Mouse (Mus musculus) C2C12 (cell line): ENCODE measurements at regions not wholly inside any gene's neighbourhood (a gene's known extent, or its start where the extent isn't known, plus 50 kb on each side); places are given as distances from the start of the nearest gene placed in this dataset.

Experiments used
- CEBPB ChIP-seq: IDR thresholded peaks from one replicate; pipeline ENCODE4 v1.6.1; 2011; ENCODE audit warnings: low read depth, mild to moderate bottlenecking, control low read depth, moderate library complexity
- CTCF ChIP-seq: IDR thresholded peaks from one replicate; pipeline ENCODE4 v1.5.1; 2011; ENCODE audit not compliant: control insufficient read depth, insufficient read depth, insufficient read length
- FOSL1 ChIP-seq: IDR thresholded peaks from one replicate; pipeline ENCODE4 v1.8.0; 2011; ENCODE audit warnings: mild to moderate bottlenecking, low read length; ENCODE audit not compliant: poor library complexity, insufficient read depth, severe bottlenecking
- MAX ChIP-seq: IDR thresholded peaks from one replicate; pipeline ENCODE4 v1.6.1; 2011; ENCODE audit warnings: mild to moderate bottlenecking, control low read depth
- MYOD1 ChIP-seq: IDR thresholded peaks from one replicate; pipeline ENCODE4 v1.6.1; 2011; ENCODE audit warnings: low read depth; ENCODE audit not compliant: control insufficient read depth, insufficient read length
- MYOG ChIP-seq: IDR thresholded peaks from one replicate; pipeline ENCODE4 v1.6.1; 2011; ENCODE audit not compliant: control insufficient read depth, insufficient read length; ENCODE audit errors: extremely low read depth
- USF1 ChIP-seq: IDR thresholded peaks from one replicate; pipeline ENCODE4 v1.6.1; 2011; ENCODE audit warnings: low read depth, mild to moderate bottlenecking, control low read depth, moderate library complexity

- TF ChIP-seq CTCF (no peak), MAX (no peak), MYOG (no peak), MYOD1 (no peak), USF1 (no peak), CEBPB (no peak), FOSL1 (no peak)
Observed at GRCm38 (mm10) chr10:43815291-43815690, 86.3 kb downstream of the Qrsl1 start.
